Mouse (Mus musculus) intestine, embryonic 15.5 days (tissue): ENCODE measurements around the gene Galnt14. TPM values are rescaled to one million over a fixed set of nuclear protein-coding genes. Genes with fewer than 3 reads are reported as not detected.

Source experiments
- ATAC-seq: fragments of 200-750 bp; cut with Nextera tagmentation; 2 replicates; pipeline ENCODE4 v1.8.0; 2017; ENCODE audit warnings: moderate TSS enrichment, moderate library complexity
- H3K27ac ChIP-seq: fragments of 300-500 bp; sonication (generic); 2 replicates; pipeline ENCODE4 v1.5.1; 2015; ENCODE audit warnings: mild to moderate bottlenecking, inconsistent platforms
- H3K27me3 ChIP-seq: fragments of 300-500 bp; sonication (generic); replicated peaks from 2 replicates; pipeline ENCODE4 v1.6.1; 2015; ENCODE audit warnings: inconsistent platforms
- H3K36me3 ChIP-seq: fragments of 300-500 bp; sonication (generic); 2 replicates; pipeline ENCODE4 v1.6.1; 2015; ENCODE audit warnings: inconsistent platforms
- H3K4me1 ChIP-seq: fragments of 300-500 bp; sonication (generic); replicated peaks from 2 replicates; pipeline ENCODE4 v1.6.1; 2015; ENCODE audit warnings: inconsistent platforms
- H3K4me2 ChIP-seq: fragments of 300-500 bp; sonication (generic); replicated peaks from 2 replicates; pipeline ENCODE4 v1.6.1; 2015; ENCODE audit warnings: mild to moderate bottlenecking, inconsistent platforms
- H3K4me3 ChIP-seq: fragments of 300-500 bp; sonication (generic); replicated peaks from 2 replicates; pipeline ENCODE4 v1.5.1; 2015; ENCODE audit warnings: inconsistent platforms
- H3K9ac ChIP-seq: fragments of 300-500 bp; sonication (generic); 2 replicates; pipeline ENCODE4 v1.6.1; 2015; ENCODE audit warnings: inconsistent platforms
- H3K9me3 ChIP-seq: fragments of 300-500 bp; sonication (generic); 2 replicates; pipeline ENCODE4 v1.6.1; 2016; ENCODE audit warnings: inconsistent platforms
- WGBS: fragments of 180-500 bp; shearing (Covaris S2); methylation state at CpG from one replicate; pipeline ENCODE4 v1.1.7; 2015; 5-methylcytosine and 5-hydroxymethylcytosine counted together
- polyA plus RNA-seq: library from polyadenylated mRNA; unstranded; fragments of >200 nt; fragmentation: Nextera tagmentation; extraction: Ambion mirVana; gene quantifications from 2 replicates; pipeline ENCODE4 v1.2.1, GENCODE M21; 2015

The Galnt14 gene
- polyA plus RNA-seq: 0.67 and 0.90 TPM in 2 replicates

GRCm38 (mm10) chr17:73710042-73710911 lies at the start of gene Galnt14:
Gene Galnt14, minus strand, starts transcription at chr17:73710453.
- H3K4me1 ChIP-seq: peaks cover 10% of the 10 kb centered on the region
- H3K4me2 ChIP-seq: peak within 1 kb of the TSS; percentile 95
- no peaks in the 10 kb centered on the region for H3K36me3 ChIP-seq
- ATAC-seq: peak; percentile 83
- H3K27ac ChIP-seq: no peak within 1 kb of the TSS
- peaks cover 35% of the 10 kb centered on the region for H3K27me3 ChIP-seq
- H3K4me3 ChIP-seq: peak within 1 kb of the TSS; percentile 52
- WGBS: 1% methylated on average over 75 of the region's 75 CpGs
- no peaks in the 10 kb centered on the region for H3K9me3 ChIP-seq
- peak within 1 kb of the TSS; percentile 36; the same call in 1 of the 2 replicates for H3K9ac ChIP-seq

DNA sequence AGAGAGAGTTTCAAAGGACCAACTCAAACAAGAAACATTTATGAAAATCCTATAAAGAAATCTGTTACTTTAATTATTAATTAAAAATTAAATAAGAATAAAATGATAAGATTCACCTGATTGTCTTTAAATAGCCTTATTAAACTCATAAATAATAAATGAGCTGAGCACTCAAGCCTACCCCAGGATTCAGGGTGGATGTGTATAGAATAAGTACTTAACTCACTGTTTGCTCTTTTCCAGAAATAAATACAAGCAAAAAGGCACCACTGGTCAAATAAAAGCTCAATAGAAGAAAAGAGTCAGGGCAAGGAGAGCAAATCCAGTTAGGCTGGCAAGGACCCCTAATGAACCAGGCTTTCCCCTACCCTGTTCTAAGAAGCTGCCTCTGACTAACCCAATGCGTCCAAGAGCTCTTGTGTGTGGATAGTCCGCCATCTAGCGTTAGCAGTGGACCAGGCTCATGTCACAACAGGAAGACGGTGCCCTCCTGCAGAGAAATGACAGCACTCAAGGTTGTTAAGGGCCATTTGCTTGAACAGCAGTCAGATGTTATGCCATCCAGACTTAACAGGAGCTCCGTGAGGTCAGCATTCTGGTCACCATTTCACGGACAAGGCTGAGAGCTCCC lies 33.5 kb upstream of the Galnt14 start:
- Histone ChIP-seq H3K4me2 (no peak overlapping the region), H3K9ac (no peak overlapping the region), H3K27me3 (0 out of 2 replicates have a peak, but pooled peaks cover 2% of the 10 kb centered on the region), H3K9me3 (no peaks in the 10 kb centered on the region), H3K27ac (no peak overlapping the region), H3K4me3 (no peak overlapping the region), H3K36me3 (no peaks in the 10 kb centered on the region), H3K4me1 (no peaks in the 10 kb centered on the region)
- ATAC-seq: peak; percentile 70; the same call in 1 of the 2 replicates
- 3% methylated on average over 6 of the region's 6 CpGs for WGBS

- H3K36me3 ChIP-seq: no peaks in the 10 kb centered on the region
- no peaks in the 10 kb centered on the region for H3K4me1 ChIP-seq
- no peak overlapping the region for H3K9ac ChIP-seq
- H3K9me3 ChIP-seq: no peaks in the 10 kb centered on the region
- H3K4me3 ChIP-seq: no peak overlapping the region
- 60% methylated on average over 8 of the region's 8 CpGs for WGBS
- ATAC-seq: no peak
- H3K4me2 ChIP-seq: no peak overlapping the region
- H3K27me3 ChIP-seq: no peaks in the 10 kb centered on the region
- H3K27ac ChIP-seq: no peak overlapping the region
Observed at GRCm38 (mm10) chr17:73723885-73724682, 13.8 kb upstream of the Galnt14 start.

DNA sequence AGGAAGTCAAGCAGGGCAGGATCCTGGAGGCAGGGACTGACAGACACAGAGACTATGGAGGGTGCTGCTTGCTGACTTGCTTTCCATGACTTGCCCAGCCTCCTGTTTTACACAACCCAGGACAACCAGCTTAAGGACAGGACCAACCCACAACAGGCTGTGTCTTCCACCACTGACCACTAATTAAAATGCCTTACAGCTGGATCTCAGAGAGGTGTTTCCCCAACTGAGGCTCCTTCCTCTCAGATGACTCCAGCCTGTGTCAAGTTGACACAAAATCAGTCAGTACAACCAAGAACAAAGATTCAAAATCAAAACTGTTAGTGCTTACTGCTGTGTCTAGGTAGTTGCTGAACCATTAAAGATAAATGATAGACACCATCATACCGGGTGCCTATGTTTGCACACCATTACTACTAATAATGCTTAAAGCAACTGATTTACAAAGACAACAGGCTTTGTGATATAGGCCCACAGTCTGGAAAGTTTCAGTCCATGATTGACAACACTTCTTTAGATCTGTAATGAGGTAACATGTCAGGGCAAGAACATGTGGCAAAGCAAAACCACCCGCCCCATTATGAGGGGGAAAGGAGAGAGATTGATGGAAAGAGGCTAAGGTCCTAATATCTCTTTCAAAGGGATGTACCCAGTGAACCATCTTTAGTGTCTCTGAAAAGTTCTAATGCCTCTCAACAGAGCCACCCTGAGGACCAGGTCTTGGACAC lies 8.9 kb upstream of the Galnt14 start:
- no peak for ATAC-seq
- Histone ChIP-seq H3K9me3 (no peaks in the 10 kb centered on the region), H3K4me3 (no peak overlapping the region), H3K4me2 (no peak overlapping the region), H3K27me3 (no peaks in the 10 kb centered on the region), H3K36me3 (no peaks in the 10 kb centered on the region), H3K27ac (no peak overlapping the region), H3K4me1 (no peaks in the 10 kb centered on the region), H3K9ac (no peak overlapping the region)
- WGBS: 87% methylated on average over 2 of the region's 2 CpGs

DNA sequence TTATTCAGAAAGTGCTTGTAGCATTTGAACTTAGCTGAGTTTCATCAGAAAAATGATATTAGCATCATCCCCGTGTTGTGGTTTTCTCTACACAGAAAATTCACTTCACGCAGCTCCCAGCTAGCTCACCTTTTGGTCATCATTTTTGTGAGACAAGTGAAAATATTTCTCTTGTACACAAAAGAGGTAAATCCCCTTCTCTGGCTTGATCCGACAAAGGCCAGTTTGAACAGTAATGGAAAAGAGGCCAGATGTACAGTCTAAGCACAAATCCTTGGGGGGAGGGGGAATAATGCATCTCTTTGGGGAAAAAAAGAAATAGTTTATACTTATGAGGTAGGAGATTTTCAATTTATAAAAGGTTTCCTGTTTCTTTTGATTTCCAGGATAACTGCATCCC lies 6.4 kb upstream of the Galnt14 start:
- H3K4me1 ChIP-seq: no peaks in the 10 kb centered on the region

GRCm38 (mm10) chr17:73714440-73715221 lies 4.4 kb upstream of the Galnt14 start:
- ATAC-seq: no peak
- Histone ChIP-seq H3K4me2 (no peak overlapping the region), H3K27me3 (peaks cover 22% of the 10 kb centered on the region)

More for the DNA sequence above, 6.4 kb upstream of the Galnt14 start:
- H3K36me3 ChIP-seq: no peaks in the 10 kb centered on the region
- no peak overlapping the region for H3K4me3 ChIP-seq
- 67% methylated on average over 3 of the region's 3 CpGs for WGBS
- no peak overlapping the region for H3K4me2 ChIP-seq
- H3K27ac ChIP-seq: no peak overlapping the region
- ATAC-seq: no peak
- no peak overlapping the region for H3K9ac ChIP-seq
- no peaks in the 10 kb centered on the region for H3K9me3 ChIP-seq
- H3K27me3 ChIP-seq: peaks cover 4% of the 10 kb centered on the region; the same call in 1 of the 2 replicates

DNA sequence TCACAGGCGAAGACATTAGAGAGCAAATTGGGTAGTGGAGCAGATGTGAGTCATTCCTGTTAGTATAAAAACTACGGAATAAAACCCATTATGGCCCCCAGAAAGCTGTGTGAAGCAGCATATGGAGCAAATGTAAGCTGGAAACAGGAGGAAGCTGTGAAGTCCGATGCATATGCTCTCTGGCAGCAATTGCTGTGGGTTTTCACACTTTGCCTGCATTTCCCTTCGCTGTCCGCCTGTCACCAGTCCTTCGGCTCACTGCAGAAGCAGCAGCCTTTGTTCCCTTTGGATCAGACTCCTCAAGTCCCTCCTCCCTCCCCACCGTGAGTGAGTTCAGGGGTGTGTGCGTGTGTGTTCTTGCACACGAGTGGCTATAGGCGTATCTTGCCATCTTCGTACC lies 3.1 kb upstream of the Galnt14 start:
- Histone ChIP-seq H3K36me3 (no peaks in the 10 kb centered on the region), H3K27ac (no peak overlapping the region), H3K9me3 (no peaks in the 10 kb centered on the region), H3K9ac (no peak overlapping the region), H3K27me3 (peaks cover 33% of the 10 kb centered on the region), H3K4me2 (no peak overlapping the region), H3K4me1 (peaks cover 10% of the 10 kb centered on the region), H3K4me3 (no peak overlapping the region)
- 56% methylated on average over 11 of the region's 11 CpGs for WGBS
- no peak for ATAC-seq

More at GRCm38 (mm10) chr17:73714440-73715221, 4.4 kb upstream of the Galnt14 start:
- H3K27ac ChIP-seq: no peak overlapping the region
- no peak overlapping the region for H3K4me3 ChIP-seq
- peaks cover 6% of the 10 kb centered on the region for H3K4me1 ChIP-seq
- no peak overlapping the region for H3K9ac ChIP-seq
- 81% methylated on average over 8 of the region's 8 CpGs for WGBS
- no peaks in the 10 kb centered on the region for H3K9me3 ChIP-seq
- H3K36me3 ChIP-seq: no peaks in the 10 kb centered on the region

- H3K9me3 ChIP-seq: no peaks in the 10 kb centered on the region
- 61% methylated on average over 15 of the region's 15 CpGs for WGBS
- H3K4me1 ChIP-seq: peaks cover 10% of the 10 kb centered on the region
- no peak overlapping the region for H3K9ac ChIP-seq
- H3K4me3 ChIP-seq: no peak overlapping the region
- H3K36me3 ChIP-seq: no peaks in the 10 kb centered on the region
- peaks cover 35% of the 10 kb centered on the region for H3K27me3 ChIP-seq
- H3K27ac ChIP-seq: no peak overlapping the region
- H3K4me2 ChIP-seq: no peak overlapping the region
- no peak for ATAC-seq
Observed at GRCm38 (mm10) chr17:73711919-73712318, 1.7 kb upstream of the Galnt14 start.

GRCm38 (mm10) chr17:73709131-73710041 lies 867 bp downstream of the Galnt14 start:
- Histone ChIP-seq H3K4me1 (peaks cover 10% of the 10 kb centered on the region), H3K4me3 (peak overlapping the region; percentile 52), H3K27me3 (peaks cover 35% of the 10 kb centered on the region), H3K27ac (no peak overlapping the region), H3K9me3 (no peaks in the 10 kb centered on the region), H3K9ac (0 out of 2 replicates have a peak overlapping the region, but pooled peaks have one; percentile 36), H3K36me3 (no peaks in the 10 kb centered on the region), H3K4me2 (peak overlapping the region; percentile 95)
- peak; percentile 34 for ATAC-seq
- 3% methylated on average over 43 of the region's 43 CpGs for WGBS

GRCm38 (mm10) chr17:73708451-73708850 lies 1.8 kb downstream of the Galnt14 start:
- Histone ChIP-seq H3K27me3 (peaks cover 35% of the 10 kb centered on the region), H3K27ac (no peak overlapping the region), H3K9ac (no peak overlapping the region), H3K36me3 (no peaks in the 10 kb centered on the region), H3K9me3 (no peaks in the 10 kb centered on the region), H3K4me1 (peaks cover 10% of the 10 kb centered on the region), H3K4me3 (no peak overlapping the region), H3K4me2 (no peak overlapping the region)
- 87% methylated on average over 6 of the region's 6 CpGs for WGBS
- no peak for ATAC-seq
